17 mouse cellular contexts compared by ENCODE assay signal in the genomic region with DNA sequence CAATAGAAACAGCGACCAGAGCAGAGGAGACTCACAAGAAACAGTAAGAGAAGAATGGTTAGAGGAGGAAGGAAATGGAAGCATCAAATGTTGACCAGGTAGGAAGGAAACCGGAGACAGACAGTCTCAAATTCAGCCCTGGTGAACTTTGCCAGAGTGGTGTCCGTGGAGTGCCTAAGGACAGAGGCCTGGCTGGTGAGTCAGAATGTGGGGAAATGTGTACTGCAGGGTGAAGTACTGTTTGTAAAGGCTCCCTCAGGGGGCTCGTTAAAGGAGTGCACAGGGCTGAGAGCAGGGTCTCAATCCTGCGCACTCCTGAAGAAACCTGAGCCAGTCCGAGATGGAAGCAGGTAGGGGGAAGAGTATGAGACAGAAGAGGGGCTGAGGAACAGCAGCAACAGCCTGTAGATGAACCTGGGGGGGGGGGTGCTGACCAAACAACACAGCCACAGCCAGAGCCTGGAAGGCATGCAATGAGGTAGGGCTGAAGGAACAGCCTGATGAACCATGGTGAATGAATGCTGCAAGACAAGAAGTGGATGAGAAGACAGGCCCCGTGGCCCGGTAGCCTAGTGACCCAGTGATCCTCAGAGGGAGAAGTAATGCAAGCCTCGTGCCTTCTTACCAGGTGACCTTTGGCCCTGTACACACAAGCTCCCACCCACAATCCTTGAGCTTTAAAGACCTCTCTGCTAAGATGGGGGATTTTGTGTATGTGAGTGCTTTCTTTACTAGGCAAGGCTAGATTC. TPM values are rescaled to one million over a fixed set of nuclear protein-coding genes. Genes with fewer than 3 reads are reported as not detected.
"Had no signal": no experiment of that assay in that cellular context is flagged by ENCODE, and none has a peak within 500 bp of the region (broad histone marks: within the 10 kb centered on the region; RNA-seq: fewer than 3 reads in every experiment).

No protein-coding gene starts in this region.

- H3K4me1 ChIP-seq: midbrain, embryonic 15.5 days; neural tube, embryonic 12.5 days had no signal

- H3K27ac ChIP-seq: left cerebral cortex, adult 2 months; liver, embryonic 13.5 days; macrophage; midbrain, embryonic 15.5 days; neural tube, embryonic 12.5 days had no signal

- H3K4me3 ChIP-seq: left cerebral cortex, adult 2 months; liver, embryonic 13.5 days; megakaryocyte, embryonic 14.5 days; midbrain, embryonic 15.5 days; neural tube, embryonic 12.5 days had no signal

- H3K4me2 ChIP-seq: liver, embryonic 13.5 days; midbrain, embryonic 11.5 days; midbrain, embryonic 15.5 days; neural tube, embryonic 12.5 days had no signal

- H3K27me3 ChIP-seq: midbrain, embryonic 15.5 days; neural tube, embryonic 12.5 days had no signal

- H3K9me3 ChIP-seq: liver, embryonic 13.5 days; midbrain, embryonic 15.5 days; neural tube, embryonic 12.5 days had no signal

- ATAC-seq: liver, postnatal 0 days; midbrain, embryonic 15.5 days had no signal

- H3K36me3 ChIP-seq: liver, embryonic 13.5 days; midbrain, embryonic 15.5 days; neural tube, embryonic 12.5 days had no signal

- H3K9ac ChIP-seq: liver, embryonic 13.5 days; liver, postnatal 0 days; midbrain, embryonic 15.5 days; neural tube, embryonic 12.5 days had no signal

- DNase-seq: kidney, adult 11 months; kidney, adult 9 months; kidney, postnatal 14 days; liver; liver, embryonic 13.5 days; liver, postnatal 0 days; retina, postnatal 1 day; right cerebral cortex, postnatal 4 days; spleen, adult 18-20 months; thymus, postnatal 4 days had no signal

RNA-seq across cellular contexts. Expression of gene Homer2, which starts 28.1 kb away (rescaled TPM):
- total RNA-seq: monocyte, adult 5-6 weeks had no signal
- polyA plus RNA-seq: macrophage had no signal
